Mouse (Mus musculus) embryonic fibroblast, embryonic 13.5 days (primary cell): ENCODE results near the gene Nfic. TPM values are rescaled to one million over a fixed set of nuclear protein-coding genes. Genes with fewer than 3 reads are reported as not detected.
A peak's percentile ranks its signal among the peaks of the same experiment; 100 is the strongest.

ENCODE experiments used
- H3K27ac ChIP-seq: 2 replicates; pipeline ENCODE4 v1.5.1; 2012; ENCODE audit warnings: low read length, control low read depth, inconsistent platforms; ENCODE audit not compliant: insufficient read depth
- H3K4me1 ChIP-seq: 2 replicates; pipeline ENCODE4 v1.6.1; 2011; ENCODE audit warnings: low read length; ENCODE audit not compliant: control insufficient read depth, insufficient read depth
- H3K4me3 ChIP-seq: 2 replicates; pipeline ENCODE4 v1.5.1; 2011; ENCODE audit warnings: mild to moderate bottlenecking, control low read depth, low read length; ENCODE audit not compliant: insufficient read depth
- CTCF ChIP-seq: IDR thresholded peaks from 2 replicates; pipeline ENCODE4 v1.5.1; 2011; ENCODE audit warnings: mild to moderate bottlenecking, control low read depth, low read length, moderate library complexity, borderline replicate concordance; ENCODE audit not compliant: insufficient read depth
- POLR2A ChIP-seq: IDR thresholded peaks from 2 replicates; pipeline ENCODE4 v1.6.1; 2011; ENCODE audit warnings: low read depth, mild to moderate bottlenecking, control low read depth, low read length, moderate library complexity
- polyA plus RNA-seq: library from polyadenylated mRNA; stranded (reverse); fragments of >200 nt; gene quantifications from 2 replicates; pipeline ENCODE4 v1.2.4, GENCODE M21; 2011; ENCODE audit warnings: low read depth; ENCODE audit not compliant: missing spikeins, insufficient read length

The Nfic gene
- polyA plus RNA-seq, 1 experiment = 84.8 TPM

GRCm38 (mm10) chr10:81356352-81356990 lies 99.0 kb downstream of the Nfic start:
- H3K4me1 ChIP-seq = 0 out of 2 replicates have a peak, but pooled peaks cover 2% of the 10 kb centered on the region
- H3K4me3 ChIP-seq = no peak overlapping the region
- no peak overlapping the region for H3K27ac ChIP-seq
- TF ChIP-seq POLR2A = no peak
- no peak for TF ChIP-seq CTCF

- Histone ChIP-seq H3K27ac (no peak overlapping the region), H3K4me1 (0 out of 2 replicates have a peak, but pooled peaks cover 2% of the 10 kb centered on the region), H3K4me3 (no peak overlapping the region)
- TF ChIP-seq POLR2A (no peak), CTCF (no peak)
These were observed 99.9 kb downstream of the Nfic start for GRCm38 (mm10) chr10:81355533-81355932.

- TF ChIP-seq CTCF (no peak), POLR2A (no peak)
- Histone ChIP-seq H3K27ac (no peak overlapping the region), H3K4me3 (no peak overlapping the region), H3K4me1 (0 out of 2 replicates have a peak, but pooled peaks cover 2% of the 10 kb centered on the region)
These were observed 100.5 kb downstream of the Nfic start for GRCm38 (mm10) chr10:81354738-81355477.

GRCm38 (mm10) chr10:81351678-81352291 lies 103.7 kb downstream of the Nfic start:
- no peak overlapping the region for H3K4me3 ChIP-seq
- no peak overlapping the region for H3K27ac ChIP-seq
- peaks cover 4% of the 10 kb centered on the region; the same call in 1 of the 2 replicates for H3K4me1 ChIP-seq
- TF ChIP-seq CTCF (no peak), POLR2A (no peak)

- TF ChIP-seq POLR2A (no peak), CTCF (peak; percentile 67; the same call in 1 of the 2 replicates)
- Histone ChIP-seq H3K27ac (peak within 1 kb of the TSS; percentile 75), H3K4me3 (peak within 1 kb of the TSS; percentile 77), H3K4me1 (peaks cover 4% of the 10 kb centered on the region; the same call in 1 of the 2 replicates)
These were observed 104.9 kb downstream of the Nfic start, which contains the start of gene Hmg20b for GRCm38 (mm10) chr10:81350351-81351063. Hmg20b (minus strand) TSS chr10:81350480.

GRCm38 (mm10) chr10:81349961-81350350 lies 105.5 kb downstream of the Nfic start:
- TF ChIP-seq CTCF (no peak), POLR2A (peak; percentile 44)
- H3K4me3 ChIP-seq = peak overlapping the region; percentile 77
- H3K27ac ChIP-seq = peak overlapping the region; percentile 75
- peaks cover 4% of the 10 kb centered on the region; the same call in 1 of the 2 replicates for H3K4me1 ChIP-seq

- Histone ChIP-seq H3K4me3 (peak overlapping the region; percentile 77), H3K4me1 (peaks cover 4% of the 10 kb centered on the region; the same call in 1 of the 2 replicates), H3K27ac (peak overlapping the region; percentile 75)
- peak; percentile 64 for TF ChIP-seq POLR2A
- TF ChIP-seq CTCF = no peak
These were observed 106.3 kb downstream of the Nfic start for GRCm38 (mm10) chr10:81349146-81349545.

GRCm38 (mm10) chr10:81346453-81347067 lies 108.9 kb downstream of the Nfic start:
- H3K4me3 ChIP-seq = no peak overlapping the region
- H3K27ac ChIP-seq = no peak overlapping the region
- TF ChIP-seq POLR2A (0 out of 2 replicates have a peak, but pooled peaks have one; percentile 8), CTCF (peak; percentile 45; the same call in 1 of the 2 replicates)
- H3K4me1 ChIP-seq = peaks cover 4% of the 10 kb centered on the region; the same call in 1 of the 2 replicates

Other genes starting within 250 kb of the Nfic start
- 0.47 and 0.67 TPM in 2 replicates for gene Atcay, start 224.8 kb downstream of the Nfic start, polyA plus RNA-seq
- gene Zfr2, start 222.5 kb downstream of the Nfic start, polyA plus RNA-seq = 3.1 and 4.1 TPM in 2 replicates
- 0.90 and 1.2 TPM in 2 replicates for gene Matk, start 202.7 kb downstream of the Nfic start, polyA plus RNA-seq
- 52.9 and 53.7 TPM in 2 replicates for gene Mrpl54, start 188.7 kb downstream of the Nfic start, polyA plus RNA-seq
- 43.2 and 44.8 TPM in 2 replicates for gene Apba3, start 188.7 kb downstream of the Nfic start, polyA plus RNA-seq
- not detected in 2 replicates for gene Tjp3, start 164.1 kb downstream of the Nfic start, polyA plus RNA-seq
- 40.1 and 43.0 TPM in 2 replicates for gene Pip5k1c, start 162.7 kb downstream of the Nfic start, polyA plus RNA-seq
- 20.0 and 20.1 TPM in 2 replicates for gene Cactin, start 134.5 kb downstream of the Nfic start, polyA plus RNA-seq
- 5.7 and 7.4 TPM in 2 replicates for gene Tbxa2r, start 126.9 kb downstream of the Nfic start, polyA plus RNA-seq
- gene Gipc3, start 112.4 kb downstream of the Nfic start, polyA plus RNA-seq = 0.37 and 0.39 TPM in 2 replicates
- gene Hmg20b, start 105.2 kb downstream of the Nfic start, polyA plus RNA-seq = 75.2 and 81.8 TPM in 2 replicates
- gene Mfsd12, start 98.1 kb downstream of the Nfic start, polyA plus RNA-seq = 5.7 and 6.2 TPM in 2 replicates
- 0.61 TPM in 1 of 2 replicates, not detected in the other for gene 4930404N11Rik, start 89.8 kb downstream of the Nfic start, polyA plus RNA-seq
- 26.4 and 26.7 TPM in 2 replicates for gene Fzr1, start 77.1 kb downstream of the Nfic start, polyA plus RNA-seq
- gene Dohh, start 71.2 kb downstream of the Nfic start, polyA plus RNA-seq = 37.7 and 50.1 TPM in 2 replicates
- gene Gm48551, start 71.2 kb downstream of the Nfic start, polyA plus RNA-seq = 1.4 TPM in 1 of 2 replicates, not detected in the other
- 1.1 TPM in 1 of 2 replicates, not detected in the other for gene Gm48552, start 66.6 kb downstream of the Nfic start, polyA plus RNA-seq
- gene Smim24, start 62.6 kb downstream of the Nfic start, polyA plus RNA-seq = 0.58 and 2.2 TPM in 2 replicates
- 4.4 and 4.5 TPM in 2 replicates for gene Celf5, start 27.1 kb upstream of the Nfic start, polyA plus RNA-seq
- 61.5 and 62.8 TPM in 2 replicates for gene Ncln, start 40.8 kb upstream of the Nfic start, polyA plus RNA-seq
- gene S1pr4, start 44.5 kb upstream of the Nfic start, polyA plus RNA-seq = not detected in 2 replicates
- gene Gna15, start 68.6 kb upstream of the Nfic start, polyA plus RNA-seq = 0.83 TPM in 1 of 2 replicates, not detected in the other
- gene Gna11, start 89.6 kb upstream of the Nfic start, polyA plus RNA-seq = 64.4 and 66.3 TPM in 2 replicates
- 354 and 424 TPM in 2 replicates for gene Aes, start 103.9 kb upstream of the Nfic start, polyA plus RNA-seq
- 22.4 and 25.7 TPM in 2 replicates for gene Tle2, start 118.9 kb upstream of the Nfic start, polyA plus RNA-seq
- gene Tle6, start 145.4 kb upstream of the Nfic start, polyA plus RNA-seq = 16.5 and 26.4 TPM in 2 replicates
- 0.75 and 0.86 TPM in 2 replicates for gene BC025920, start 150.6 kb upstream of the Nfic start, polyA plus RNA-seq
- gene Sirt6, start 172.2 kb upstream of the Nfic start, polyA plus RNA-seq = 14.0 and 17.5 TPM in 2 replicates
- 9.0 and 11.6 TPM in 2 replicates for gene Ankrd24, start 172.9 kb upstream of the Nfic start, polyA plus RNA-seq
- gene Gm10778, start 193.4 kb upstream of the Nfic start, polyA plus RNA-seq = 2.7 and 2.9 TPM in 2 replicates
- gene Zfp433, start 249.2 kb upstream of the Nfic start, polyA plus RNA-seq = 11.8 and 14.4 TPM in 2 replicates